Mouse (Mus musculus): ENCODE data around the gene Aipl1. TPM values are rescaled to one million over a fixed set of nuclear protein-coding genes. Genes with fewer than 3 reads are reported as not detected.

Aipl1 gene
- polyA plus RNA-seq, 1 experiment from 2014 or later = 0.23 TPM

- no peaks in the 10 kb centered on the region for H3K4me1 ChIP-seq (ENCODE audit: control insufficient read depth, insufficient read depth, low read length)
- H3K9ac ChIP-seq (ENCODE audit: low read length) = no peak overlapping the region
- H3K9me3 ChIP-seq (ENCODE audit: control insufficient read depth, low read length) = no peaks in the 10 kb centered on the region
- no peaks in the 10 kb centered on the region for H3K27me3 ChIP-seq (ENCODE audit: control insufficient read depth, insufficient read depth, low read length)
- H3K36me3 ChIP-seq (ENCODE audit: control insufficient read depth, insufficient read depth, low read length) = no peaks in the 10 kb centered on the region
- no peak for DNase-seq (ENCODE audit: low spot score)
- no peak overlapping the region for H3K4me2 ChIP-seq (ENCODE audit: low read depth)
- no peak overlapping the region for H3K4me3 ChIP-seq (ENCODE audit: low read depth, low read length)
- no peak overlapping the region for H3K27ac ChIP-seq (ENCODE audit: low read depth, low read length)
- WGBS = 85% methylated on average over 9 of the region's 9 CpGs
- no peak for ATAC-seq (ENCODE audit: insufficient read depth, low FRiP score, low TSS enrichment)
Observed at GRCm38 (mm10) chr11:72070733-72071132, 33.4 kb upstream of the Aipl1 start.

GRCm38 (mm10) chr11:72068026-72068425 lies 30.7 kb upstream of the Aipl1 start:
- Histone ChIP-seq H3K4me1 (ENCODE audit: control insufficient read depth, insufficient read depth, low read length) (no peaks in the 10 kb centered on the region), H3K4me2 (ENCODE audit: low read depth) (no peak overlapping the region), H3K27ac (ENCODE audit: low read depth, low read length) (no peak overlapping the region), H3K9ac (ENCODE audit: low read length) (no peak overlapping the region), H3K9me3 (ENCODE audit: control insufficient read depth, low read length) (no peaks in the 10 kb centered on the region), H3K36me3 (ENCODE audit: control insufficient read depth, insufficient read depth, low read length) (no peaks in the 10 kb centered on the region), H3K4me3 (ENCODE audit: low read depth, low read length) (no peak overlapping the region), H3K27me3 (ENCODE audit: control insufficient read depth, insufficient read depth, low read length) (no peaks in the 10 kb centered on the region)
- DNase-seq (ENCODE audit: low spot score) (no peak), ATAC-seq (ENCODE audit: insufficient read depth, low FRiP score, low TSS enrichment) (no peak)
- WGBS = 65% methylated on average over 7 of the region's 7 CpGs

GRCm38 (mm10) chr11:72067326-72067725 lies 30.0 kb upstream of the Aipl1 start:
- Histone ChIP-seq H3K27me3 (ENCODE audit: control insufficient read depth, insufficient read depth, low read length) (no peaks in the 10 kb centered on the region), H3K4me2 (ENCODE audit: low read depth) (no peak overlapping the region), H3K4me1 (ENCODE audit: control insufficient read depth, insufficient read depth, low read length) (no peaks in the 10 kb centered on the region), H3K9ac (ENCODE audit: low read length) (no peak overlapping the region), H3K36me3 (ENCODE audit: control insufficient read depth, insufficient read depth, low read length) (no peaks in the 10 kb centered on the region), H3K27ac (ENCODE audit: low read depth, low read length) (no peak overlapping the region), H3K4me3 (ENCODE audit: low read depth, low read length) (no peak overlapping the region), H3K9me3 (ENCODE audit: control insufficient read depth, low read length) (no peaks in the 10 kb centered on the region)
- no peak for DNase-seq (ENCODE audit: low spot score)
- 69% methylated on average over 5 of the region's 5 CpGs for WGBS
- no peak for ATAC-seq (ENCODE audit: insufficient read depth, low FRiP score, low TSS enrichment)

- H3K27me3 ChIP-seq (ENCODE audit: control insufficient read depth, insufficient read depth, low read length) = no peaks in the 10 kb centered on the region
- no peak overlapping the region for H3K4me2 ChIP-seq (ENCODE audit: low read depth)
- no peak overlapping the region for H3K9ac ChIP-seq (ENCODE audit: low read length)
- no peaks in the 10 kb centered on the region for H3K36me3 ChIP-seq (ENCODE audit: control insufficient read depth, insufficient read depth, low read length)
- DNase-seq (ENCODE audit: low spot score) (no peak), ATAC-seq (ENCODE audit: insufficient read depth, low FRiP score, low TSS enrichment) (no peak)
- WGBS = 36% methylated on average over 6 of the region's 6 CpGs
- H3K4me3 ChIP-seq (ENCODE audit: low read depth, low read length) = no peak overlapping the region
- no peak overlapping the region for H3K27ac ChIP-seq (ENCODE audit: low read depth, low read length)
- H3K4me1 ChIP-seq (ENCODE audit: control insufficient read depth, insufficient read depth, low read length) = no peaks in the 10 kb centered on the region
- no peaks in the 10 kb centered on the region for H3K9me3 ChIP-seq (ENCODE audit: control insufficient read depth, low read length)
Observed at GRCm38 (mm10) chr11:72066330-72066729, 29.0 kb upstream of the Aipl1 start.

GRCm38 (mm10) chr11:72065103-72065502 lies 27.8 kb upstream of the Aipl1 start:
- Histone ChIP-seq H3K4me2 (ENCODE audit: low read depth) (no peak overlapping the region), H3K9ac (ENCODE audit: low read length) (no peak overlapping the region), H3K9me3 (ENCODE audit: control insufficient read depth, low read length) (no peaks in the 10 kb centered on the region), H3K27me3 (ENCODE audit: control insufficient read depth, insufficient read depth, low read length) (no peaks in the 10 kb centered on the region), H3K36me3 (ENCODE audit: control insufficient read depth, insufficient read depth, low read length) (no peaks in the 10 kb centered on the region), H3K4me1 (ENCODE audit: control insufficient read depth, insufficient read depth, low read length) (no peaks in the 10 kb centered on the region), H3K27ac (ENCODE audit: low read depth, low read length) (no peak overlapping the region), H3K4me3 (ENCODE audit: low read depth, low read length) (no peak overlapping the region)
- no peak for ATAC-seq (ENCODE audit: insufficient read depth, low FRiP score, low TSS enrichment)
- DNase-seq (ENCODE audit: low spot score) = no peak
- WGBS = 94% methylated on average over 8 of the region's 8 CpGs

- H3K4me2 ChIP-seq (ENCODE audit: low read depth) = no peak overlapping the region
- ATAC-seq (ENCODE audit: insufficient read depth, low FRiP score, low TSS enrichment) (no peak), DNase-seq (ENCODE audit: low spot score) (no peak)
- no peaks in the 10 kb centered on the region for H3K4me1 ChIP-seq (ENCODE audit: control insufficient read depth, insufficient read depth, low read length)
- H3K4me3 ChIP-seq (ENCODE audit: low read depth, low read length) = no peak overlapping the region
- H3K9me3 ChIP-seq (ENCODE audit: control insufficient read depth, low read length) = no peaks in the 10 kb centered on the region
- no peaks in the 10 kb centered on the region for H3K36me3 ChIP-seq (ENCODE audit: control insufficient read depth, insufficient read depth, low read length)
- 92% methylated on average over 6 of the region's 6 CpGs for WGBS
- H3K27ac ChIP-seq (ENCODE audit: low read depth, low read length) = no peak overlapping the region
- H3K27me3 ChIP-seq (ENCODE audit: control insufficient read depth, insufficient read depth, low read length) = no peaks in the 10 kb centered on the region
- H3K9ac ChIP-seq (ENCODE audit: low read length) = no peak overlapping the region
Observed at GRCm38 (mm10) chr11:72064414-72064813, 27.1 kb upstream of the Aipl1 start.

GRCm38 (mm10) chr11:72061093-72061620 lies 23.8 kb upstream of the Aipl1 start:
- Histone ChIP-seq H3K27ac (ENCODE audit: low read depth, low read length) (no peak overlapping the region), H3K4me3 (ENCODE audit: low read depth, low read length) (no peak overlapping the region), H3K4me2 (ENCODE audit: low read depth) (no peak overlapping the region), H3K27me3 (ENCODE audit: control insufficient read depth, insufficient read depth, low read length) (no peaks in the 10 kb centered on the region), H3K9ac (ENCODE audit: low read length) (no peak overlapping the region), H3K4me1 (ENCODE audit: control insufficient read depth, insufficient read depth, low read length) (no peaks in the 10 kb centered on the region), H3K9me3 (ENCODE audit: control insufficient read depth, low read length) (no peaks in the 10 kb centered on the region), H3K36me3 (ENCODE audit: control insufficient read depth, insufficient read depth, low read length) (no peaks in the 10 kb centered on the region)
- ATAC-seq (ENCODE audit: insufficient read depth, low FRiP score, low TSS enrichment) (no peak), DNase-seq (ENCODE audit: low spot score) (no peak)
- 87% methylated on average over 13 of the region's 13 CpGs for whole genome bisulfite sequencing

GRCm38 (mm10) chr11:72060416-72060815 lies 23.1 kb upstream of the Aipl1 start:
- H3K9ac ChIP-seq (ENCODE audit: low read length) = no peak overlapping the region
- no peak overlapping the region for H3K4me3 ChIP-seq (ENCODE audit: low read depth, low read length)
- no peak overlapping the region for H3K4me2 ChIP-seq (ENCODE audit: low read depth)
- H3K36me3 ChIP-seq (ENCODE audit: control insufficient read depth, insufficient read depth, low read length) = no peaks in the 10 kb centered on the region
- H3K27me3 ChIP-seq (ENCODE audit: control insufficient read depth, insufficient read depth, low read length) = no peaks in the 10 kb centered on the region
- WGBS = 75% methylated on average over 9 of the region's 9 CpGs
- H3K27ac ChIP-seq (ENCODE audit: low read depth, low read length) = no peak overlapping the region
- H3K4me1 ChIP-seq (ENCODE audit: control insufficient read depth, insufficient read depth, low read length) = no peaks in the 10 kb centered on the region
- no peak for DNase-seq (ENCODE audit: low spot score)
- no peak for ATAC-seq (ENCODE audit: insufficient read depth, low FRiP score, low TSS enrichment)
- H3K9me3 ChIP-seq (ENCODE audit: control insufficient read depth, low read length) = no peaks in the 10 kb centered on the region

- ATAC-seq (ENCODE audit: insufficient read depth, low FRiP score, low TSS enrichment) = no peak
- Histone ChIP-seq H3K4me1 (ENCODE audit: control insufficient read depth, insufficient read depth, low read length) (no peaks in the 10 kb centered on the region), H3K36me3 (ENCODE audit: control insufficient read depth, insufficient read depth, low read length) (no peaks in the 10 kb centered on the region), H3K27ac (ENCODE audit: low read depth, low read length) (no peak overlapping the region), H3K4me2 (ENCODE audit: low read depth) (no peak overlapping the region), H3K27me3 (ENCODE audit: control insufficient read depth, insufficient read depth, low read length) (no peaks in the 10 kb centered on the region), H3K9ac (ENCODE audit: low read length) (no peak overlapping the region), H3K4me3 (ENCODE audit: low read depth, low read length) (no peak overlapping the region), H3K9me3 (ENCODE audit: control insufficient read depth, low read length) (no peaks in the 10 kb centered on the region)
- DNase-seq (ENCODE audit: low spot score) = no peak
- WGBS = 74% methylated on average over 3 of the region's 3 CpGs
Observed at GRCm38 (mm10) chr11:72057166-72057565, 19.9 kb upstream of the Aipl1 start.

Data from neural tube, embryonic 11.5 days (tissue).